Mouse (Mus musculus) right cerebral cortex, postnatal 14 days (tissue): ENCODE results near the gene Plekhg1.

Experiments
- DNase-seq: peaks from one replicate; pipeline ENCODE4 v3.0.0; 2022

Gene Plekhg1

DNA sequence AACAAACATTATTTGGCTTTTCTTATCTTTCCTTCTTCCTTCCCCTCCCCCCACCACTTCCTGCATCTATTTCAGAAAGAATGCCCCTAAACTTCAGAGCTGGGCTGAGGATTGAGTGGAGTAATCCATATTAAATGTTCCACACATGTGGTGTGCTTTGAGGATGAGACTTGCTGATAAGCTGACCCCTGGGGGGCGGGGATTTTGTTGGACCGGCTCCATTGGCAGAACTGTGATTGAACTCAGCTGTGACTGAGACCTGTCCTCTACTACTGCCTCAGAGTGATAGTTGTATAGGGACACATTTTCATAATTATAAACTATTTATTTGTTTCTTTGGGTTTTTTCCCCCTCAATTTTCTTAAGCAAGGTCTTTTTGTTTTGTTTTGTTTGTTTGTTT, 2.9 kb downstream of the Plekhg1 start:
- DNase-seq: no peak

DNA sequence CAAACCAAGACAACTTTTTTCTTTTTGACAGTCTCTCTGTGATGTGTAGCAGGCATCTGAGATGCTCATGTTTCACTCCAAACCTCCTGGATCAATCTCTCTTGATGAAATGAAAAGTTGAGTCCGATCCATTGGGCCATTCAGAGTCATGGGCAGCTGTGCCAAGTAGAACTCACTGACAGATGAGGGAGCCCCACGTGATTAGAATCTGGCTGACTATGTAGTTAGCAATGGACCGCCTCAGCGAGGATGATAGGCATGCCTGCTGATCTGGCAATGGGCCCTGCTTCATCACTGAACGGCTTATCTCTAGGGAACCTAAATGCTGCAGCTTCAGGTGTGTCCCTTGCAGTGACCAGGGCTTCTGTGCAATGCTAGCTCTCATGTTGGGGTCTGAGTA, 3.7 kb downstream of the Plekhg1 start:
- DNase-seq: no peak

DNA sequence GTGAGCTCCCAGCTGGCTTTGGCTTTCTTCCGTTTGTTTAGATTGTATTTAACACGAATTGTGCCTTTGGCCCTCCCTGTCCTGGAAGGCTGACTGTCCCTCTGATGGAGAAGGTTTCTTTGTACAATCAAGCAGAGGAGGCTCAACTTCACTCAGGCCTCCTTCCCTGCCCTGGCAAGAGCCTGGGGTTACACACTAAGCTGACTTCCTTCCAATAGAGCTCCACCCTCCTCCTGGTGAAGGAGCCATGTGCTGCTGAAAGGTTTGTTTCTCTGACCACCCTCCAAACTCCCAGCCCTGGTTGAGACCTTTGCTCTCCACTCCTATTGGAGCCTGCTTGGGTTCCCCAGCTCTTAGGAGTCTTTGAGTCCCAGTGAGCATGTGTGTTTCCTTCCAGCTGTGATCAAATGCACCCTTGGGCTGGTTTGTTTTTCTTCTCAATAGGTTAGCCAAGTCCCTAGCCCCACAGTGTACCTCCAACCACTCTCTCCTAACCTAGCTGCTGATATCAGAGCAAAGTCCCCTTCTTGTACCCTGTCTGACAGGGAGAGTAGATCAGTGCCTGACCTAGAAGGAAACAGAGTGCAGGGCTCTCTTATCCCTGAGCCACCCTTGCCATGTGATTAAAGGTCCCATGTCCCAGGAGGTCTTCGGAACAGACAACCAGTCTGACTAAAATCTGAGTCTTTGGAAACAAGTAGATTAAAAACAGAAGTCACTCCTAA, 6.8 kb downstream of the Plekhg1 start:
- DNase-seq: no peak

DNA sequence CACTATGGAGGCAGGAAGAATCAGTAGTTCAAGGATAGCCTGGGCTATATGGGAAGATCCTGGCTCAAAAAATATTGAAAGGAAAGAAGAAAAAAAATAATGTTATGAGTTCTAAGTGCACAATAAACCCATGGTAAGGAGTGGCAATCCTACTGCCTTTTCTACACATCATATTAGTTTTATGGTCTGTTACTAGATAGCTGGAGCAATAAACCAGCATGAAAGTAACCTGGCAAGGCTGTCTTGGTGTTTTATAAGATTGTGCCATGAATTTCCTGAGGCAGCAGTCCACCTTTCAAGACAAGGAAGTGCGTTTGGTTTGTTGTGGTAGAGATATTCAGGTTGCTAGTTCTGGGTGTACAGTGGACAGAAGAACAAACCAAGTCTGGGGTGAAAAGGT, 9.4 kb downstream of the Plekhg1 start:
- DNase-seq: no peak

DNA sequence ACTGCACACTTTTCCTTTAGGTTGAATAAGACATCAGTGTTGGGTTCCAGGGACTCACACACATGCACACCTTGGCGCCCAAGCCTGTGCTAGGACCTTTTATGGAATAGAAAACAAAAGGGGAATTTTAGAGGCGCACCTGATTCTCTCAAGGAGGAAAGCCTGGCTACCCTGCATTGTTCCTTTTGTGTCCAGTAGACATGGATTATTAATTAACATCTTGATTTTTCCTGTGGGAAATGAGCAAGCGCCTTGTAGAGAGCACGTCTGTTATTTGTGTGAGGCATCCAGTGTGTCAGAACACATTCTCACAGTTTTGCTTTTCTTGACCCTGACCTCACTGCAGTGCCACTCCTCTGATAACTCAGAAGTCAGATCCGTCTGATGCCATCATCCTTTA, 21.8 kb downstream of the Plekhg1 start:
- no peak for DNase-seq

DNA sequence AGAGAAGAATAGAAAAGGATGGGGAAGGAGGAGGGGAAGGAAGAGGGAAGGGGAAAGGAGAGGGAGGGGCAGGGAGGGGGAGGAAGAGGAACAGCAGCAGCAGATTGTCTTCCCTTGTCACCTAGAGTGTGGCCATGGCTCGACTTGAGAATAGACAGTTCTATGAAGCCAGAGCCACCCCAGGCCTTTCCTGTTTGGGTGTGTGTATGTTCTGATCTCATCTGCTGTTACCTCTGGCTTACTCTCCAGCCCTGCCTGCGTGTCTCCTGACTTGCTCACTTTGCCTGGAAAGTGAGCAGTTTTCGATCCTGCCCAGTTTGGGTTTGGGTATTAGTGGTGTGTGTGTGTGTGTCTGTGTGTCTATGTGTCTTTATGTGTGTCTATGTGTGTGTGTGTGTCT, 23.0 kb downstream of the Plekhg1 start:
- no peak for DNase-seq

DNA sequence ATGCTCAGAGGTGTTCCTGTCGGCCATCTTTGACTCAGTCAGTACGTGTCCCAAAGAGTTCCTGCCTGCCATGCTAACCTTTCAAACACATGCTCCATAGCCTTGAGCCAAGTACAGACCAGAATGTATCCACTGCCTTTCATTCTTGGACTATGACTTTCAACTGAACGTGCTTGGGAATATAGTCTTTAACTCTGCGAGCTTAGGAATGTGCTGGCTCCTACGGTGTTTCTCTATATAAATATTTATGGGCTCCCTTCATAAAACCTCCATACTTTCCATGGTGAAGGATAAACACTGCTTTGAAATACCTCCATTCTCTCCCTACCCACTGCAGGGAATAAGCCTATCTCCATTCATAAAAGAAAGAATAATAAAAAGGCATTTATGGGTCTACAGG, 29.0 kb downstream of the Plekhg1 start:
- no peak for DNase-seq

DNA sequence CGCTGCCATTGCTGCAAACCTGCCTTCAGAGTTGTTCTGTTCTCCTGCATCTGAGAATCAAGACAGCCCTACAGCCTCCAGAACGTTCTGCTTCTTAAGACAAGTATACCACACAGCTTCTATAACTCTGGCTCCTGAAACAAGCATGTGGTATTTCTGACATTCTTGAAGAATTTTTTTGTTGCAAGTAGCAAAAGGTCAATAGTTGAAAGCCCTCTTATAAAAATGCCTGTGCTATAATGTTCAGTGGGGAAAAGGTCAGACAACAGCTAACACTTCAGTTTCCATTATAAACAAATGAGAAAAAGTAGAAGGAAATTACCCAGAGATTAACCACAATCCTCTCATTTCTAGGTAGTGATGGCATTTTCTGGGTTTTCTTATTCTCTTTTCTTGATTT, 34.2 kb downstream of the Plekhg1 start:
- DNase-seq: no peak

DNA sequence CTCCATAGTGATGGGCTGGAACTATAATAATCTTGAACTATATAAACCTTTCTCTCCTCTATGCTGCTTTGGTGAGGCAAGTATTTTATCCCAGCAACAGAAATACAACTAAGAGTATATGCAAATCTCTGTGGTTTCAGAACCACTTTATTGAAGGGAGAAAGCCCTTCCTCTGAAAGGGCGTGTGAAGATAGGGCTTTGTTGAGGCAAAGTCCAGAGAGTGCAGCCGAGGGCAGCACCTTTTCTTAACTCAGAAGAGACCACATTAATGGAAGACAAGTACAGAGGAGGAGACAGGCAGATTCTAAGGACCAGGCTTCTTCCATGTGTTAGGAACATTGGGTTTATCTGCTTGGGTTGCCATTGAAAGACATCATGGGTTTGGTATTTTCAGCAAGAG, 36.6 kb downstream of the Plekhg1 start:
- no peak for DNase-seq

DNA sequence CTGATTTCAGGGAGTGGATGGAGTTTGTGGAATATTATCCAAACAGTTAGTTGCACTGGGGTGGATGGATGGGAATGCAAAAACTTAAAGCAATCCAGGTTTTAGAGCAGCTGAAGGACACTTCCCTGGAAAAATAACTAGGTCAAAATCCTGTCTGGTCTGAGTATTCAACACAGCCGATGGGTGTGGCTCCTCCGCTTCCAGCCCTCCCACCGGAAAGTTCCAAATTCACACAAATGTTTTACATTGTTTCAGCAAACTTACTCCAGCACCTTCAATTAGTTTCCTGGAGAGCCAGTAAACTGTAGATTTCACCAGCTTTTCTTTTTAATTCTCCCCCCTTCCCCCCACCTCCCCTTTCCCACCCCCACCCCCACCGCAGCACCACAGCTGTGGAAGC, 45.2 kb downstream of the Plekhg1 start:
- DNase-seq: no peak

DNA sequence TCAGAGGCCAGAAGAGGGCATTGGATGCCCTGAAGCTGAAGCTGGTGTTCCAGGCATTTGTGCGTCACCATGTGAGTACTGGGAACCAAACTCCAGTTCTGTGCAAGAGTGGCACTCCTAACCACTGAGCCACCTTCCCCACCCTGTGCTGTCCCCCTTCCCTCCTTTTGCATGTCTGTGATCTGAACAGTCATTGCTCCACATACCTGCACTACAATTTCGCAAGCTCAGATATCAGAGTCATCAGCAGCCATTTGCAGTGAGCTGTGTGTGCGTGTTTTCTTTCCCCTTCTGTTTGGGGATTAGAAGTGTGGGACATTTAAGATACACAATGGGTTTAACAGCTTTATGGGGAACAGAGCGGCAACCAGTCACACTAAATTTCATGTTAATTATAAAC, 46.4 kb downstream of the Plekhg1 start:
- DNase-seq: no peak

DNA sequence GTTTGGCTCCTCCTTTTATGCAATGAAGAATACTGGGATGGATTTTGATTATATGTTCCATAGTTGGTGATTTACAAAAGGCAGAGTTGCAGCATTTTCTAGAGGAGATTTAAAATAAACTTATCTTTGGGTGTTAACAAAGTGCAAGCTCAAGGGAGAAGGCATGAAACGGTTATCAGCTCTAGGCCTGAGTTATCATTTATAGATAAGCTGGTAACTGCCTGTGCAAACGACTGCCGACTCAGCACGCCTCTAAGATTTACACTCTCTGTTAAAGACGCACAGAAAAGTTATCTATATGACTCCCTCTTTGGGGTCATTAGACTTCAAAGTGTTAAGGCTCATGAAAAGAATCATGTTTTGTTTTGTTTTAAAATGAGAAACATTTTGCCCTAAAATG, 46.8 kb downstream of the Plekhg1 start:
- DNase-seq: no peak

DNA sequence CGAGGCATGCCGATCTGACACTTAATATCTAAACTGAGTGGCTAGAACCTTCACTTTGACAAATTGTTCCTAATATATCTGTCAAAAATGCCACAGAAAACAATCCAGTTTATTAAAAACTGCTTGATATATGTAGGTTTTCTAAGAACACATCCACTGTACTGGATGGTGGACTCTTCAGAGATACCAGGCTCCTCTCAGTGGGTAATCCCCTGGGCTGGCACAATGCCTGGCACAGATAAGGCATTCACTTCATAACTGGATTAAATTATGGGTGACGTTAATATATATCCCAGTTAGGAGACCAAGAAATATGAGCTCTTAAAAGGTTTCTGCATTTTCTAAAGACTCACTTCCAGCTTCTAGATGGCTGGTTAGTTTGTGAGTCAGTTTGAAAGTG, 53.7 kb downstream of the Plekhg1 start:
- DNase-seq: no peak

DNA sequence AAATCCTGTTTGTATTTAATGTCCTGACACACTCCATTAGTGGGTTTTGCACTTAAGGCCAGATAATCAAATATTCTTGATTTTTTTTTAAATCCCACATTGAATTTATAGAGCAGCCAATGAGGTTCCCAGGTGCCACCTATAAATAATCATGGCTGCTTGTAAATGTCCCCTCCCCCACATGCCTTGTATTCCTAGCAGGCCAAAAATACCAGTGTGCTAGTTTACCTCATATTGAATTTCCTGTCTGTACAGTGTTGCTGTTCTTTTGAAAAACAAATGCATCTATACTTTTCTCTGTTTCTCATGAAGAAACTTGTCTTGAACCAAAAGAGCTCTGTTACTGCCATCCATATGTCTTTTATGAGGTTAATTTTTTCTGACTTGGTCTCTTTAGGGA, 59.3 kb downstream of the Plekhg1 start:
- no peak for DNase-seq

DNA sequence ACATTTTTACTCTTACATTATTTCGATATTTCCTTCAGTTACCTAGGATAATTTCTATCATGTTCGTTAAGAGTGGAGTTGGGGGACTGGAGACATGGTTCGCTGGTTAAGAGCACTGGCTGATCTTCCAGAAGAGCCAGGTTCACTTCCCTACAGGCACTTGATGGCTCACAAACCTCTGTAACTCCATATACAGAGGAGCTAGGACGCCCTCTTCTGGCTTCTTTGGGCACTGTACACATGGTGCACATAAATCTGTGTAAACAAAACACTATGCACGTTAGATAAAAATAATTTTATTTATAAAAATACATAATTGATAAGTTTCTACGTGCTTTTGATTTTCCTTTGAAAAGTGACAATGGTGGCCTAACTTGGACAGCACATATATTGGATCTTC, 61.1 kb downstream of the Plekhg1 start:
- no peak for DNase-seq

DNA sequence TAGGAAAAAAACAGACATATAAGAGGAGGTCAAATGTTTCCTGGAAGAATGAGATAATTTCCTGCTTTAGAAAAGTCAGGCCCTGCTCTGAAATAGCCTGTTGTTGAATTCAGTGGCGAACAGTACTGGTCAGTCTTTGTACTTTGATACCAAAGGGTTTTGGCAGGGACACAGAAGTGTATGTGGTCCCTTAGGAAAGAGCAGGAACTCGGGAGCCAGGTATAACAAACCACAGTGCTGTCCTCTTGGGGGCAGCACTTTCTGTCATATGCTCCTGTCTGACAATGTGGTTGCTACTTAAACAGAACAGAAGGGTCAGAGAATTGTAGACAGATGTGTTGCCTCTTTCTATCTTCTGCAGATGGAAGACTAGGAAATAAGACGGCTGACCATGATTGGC, 65.2 kb downstream of the Plekhg1 start:
- DNase-seq: no peak

DNA sequence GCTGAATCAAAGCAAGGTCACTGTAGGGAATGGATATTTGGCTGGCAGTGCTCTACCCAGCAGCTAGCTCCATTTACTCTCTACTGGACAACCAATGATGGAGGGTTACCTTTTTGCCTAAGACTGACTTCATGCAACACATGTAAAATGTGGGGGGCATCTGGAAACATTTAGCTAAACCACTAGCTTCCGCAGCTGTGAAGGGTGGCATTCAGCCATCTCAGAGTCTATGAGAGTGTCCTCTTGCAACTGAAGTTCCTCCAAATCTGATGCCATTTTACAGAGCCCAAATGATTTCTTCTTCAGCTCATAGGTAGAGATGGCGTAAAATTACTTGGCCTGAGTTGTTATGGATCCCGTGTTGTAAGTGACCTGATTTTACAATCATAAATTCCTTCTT, 67.8 kb downstream of the Plekhg1 start:
- DNase-seq: no peak

DNA sequence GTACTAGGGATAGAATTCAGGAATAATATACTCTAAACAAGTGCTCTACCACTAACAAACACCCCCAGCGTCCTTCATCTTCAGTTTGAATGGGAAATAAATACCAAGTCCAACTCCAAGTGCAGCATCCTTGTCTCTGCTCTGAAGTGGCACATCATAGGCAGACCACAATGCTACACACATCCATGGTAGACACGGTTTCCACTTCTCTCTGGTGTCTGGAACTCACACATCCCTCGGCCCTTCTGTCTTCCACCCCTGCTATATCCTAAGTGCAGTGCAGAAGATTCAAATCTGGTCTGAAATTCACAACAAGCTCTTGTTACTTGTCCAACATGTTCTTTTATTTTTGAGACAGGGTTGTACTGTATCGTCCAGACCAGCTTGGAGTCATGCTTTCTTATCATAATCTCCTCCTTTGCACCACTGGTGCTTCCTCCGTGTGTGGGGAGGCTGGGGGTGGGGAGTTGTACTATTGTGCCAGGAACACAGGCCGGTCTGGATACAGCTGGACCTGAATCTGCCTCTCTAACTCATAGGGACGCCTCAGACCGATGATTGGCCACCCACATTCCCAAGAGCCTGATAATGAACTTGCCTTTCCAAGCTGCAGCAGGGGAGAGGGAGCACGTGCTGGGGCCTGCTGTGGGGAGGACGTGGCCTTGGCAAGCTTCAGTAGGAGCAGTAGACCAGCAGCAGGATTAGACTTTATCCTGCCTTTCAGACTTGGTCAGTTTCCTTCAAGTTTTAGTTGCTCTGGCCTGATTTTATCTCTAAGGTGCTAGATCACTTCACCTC, 70.5 kb downstream of the Plekhg1 start:
- DNase-seq: no peak

DNA sequence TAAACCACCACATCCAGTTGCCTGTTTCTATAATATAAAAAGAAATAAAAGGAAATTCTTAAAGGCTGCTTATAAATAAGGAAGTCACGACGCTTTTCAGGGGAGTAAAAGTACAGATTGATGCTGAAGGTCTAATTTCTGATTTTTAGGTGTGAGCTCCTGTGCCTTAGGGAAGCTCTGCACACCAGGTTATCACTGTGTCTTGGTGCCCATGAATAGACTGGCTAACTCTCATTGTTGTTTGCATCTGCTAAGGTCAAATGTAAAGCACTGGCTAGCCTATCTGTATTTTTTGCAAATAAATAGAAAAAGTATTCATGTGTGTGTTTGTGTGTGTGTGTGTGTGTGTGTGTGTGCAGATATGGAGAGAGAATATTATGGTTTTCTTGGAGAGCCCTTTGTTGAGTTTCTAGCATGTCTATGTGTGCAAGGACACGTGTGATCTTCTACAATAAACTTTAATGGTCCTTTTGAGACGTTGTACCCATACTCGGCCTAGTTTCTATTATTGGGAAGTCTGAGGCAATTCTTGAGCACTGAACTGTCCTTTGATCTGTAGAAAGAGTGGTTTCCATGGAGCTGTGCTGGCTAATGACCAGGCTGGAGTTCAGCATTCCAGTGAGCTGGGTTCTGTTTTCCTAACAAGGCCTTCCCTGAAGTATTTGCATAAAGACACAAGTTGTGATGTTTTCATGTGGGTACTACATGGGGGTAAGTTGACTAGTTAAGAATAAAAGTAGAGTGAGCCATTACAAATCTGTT, 79.0 kb downstream of the Plekhg1 start:
- no peak for DNase-seq

DNA sequence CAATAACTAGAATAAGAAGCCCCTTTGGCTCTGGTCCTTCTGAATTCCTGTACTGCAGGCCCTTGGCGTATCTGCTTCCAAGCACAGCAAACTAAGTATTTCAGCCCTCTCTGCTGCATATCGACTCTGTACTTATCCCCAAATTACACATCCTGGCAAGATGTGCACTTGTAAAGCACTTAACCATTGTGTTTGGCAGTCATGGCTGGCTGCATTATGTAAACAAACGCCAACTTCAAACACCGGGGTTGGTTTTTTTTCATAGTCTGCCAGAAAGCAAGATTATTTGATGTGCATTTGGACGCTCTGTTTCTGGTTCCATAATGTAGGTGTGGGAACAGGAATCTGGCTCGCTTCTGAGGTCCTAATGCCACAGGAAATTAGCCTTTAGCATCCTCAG, 83.7 kb downstream of the Plekhg1 start:
- no peak for DNase-seq

DNA sequence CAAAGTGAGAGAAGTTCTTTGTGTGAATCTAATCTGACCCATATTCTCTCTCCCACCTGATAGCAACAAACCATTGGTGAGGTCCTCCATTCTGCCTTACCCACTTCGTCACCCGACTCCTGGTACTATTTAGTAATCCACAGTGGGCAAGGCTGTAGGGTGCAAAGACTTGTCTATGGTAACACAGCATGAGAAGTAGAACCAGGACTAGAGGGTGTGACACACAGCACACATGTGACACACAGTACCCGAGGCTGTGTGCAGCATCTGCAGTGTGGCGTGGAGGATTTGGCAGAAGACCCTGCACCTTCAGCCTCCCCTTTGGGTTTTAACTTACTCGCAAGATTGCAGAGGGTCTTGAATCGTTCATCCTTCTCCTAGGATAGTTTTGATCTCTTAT, 85.9 kb downstream of the Plekhg1 start:
- DNase-seq: no peak

DNA sequence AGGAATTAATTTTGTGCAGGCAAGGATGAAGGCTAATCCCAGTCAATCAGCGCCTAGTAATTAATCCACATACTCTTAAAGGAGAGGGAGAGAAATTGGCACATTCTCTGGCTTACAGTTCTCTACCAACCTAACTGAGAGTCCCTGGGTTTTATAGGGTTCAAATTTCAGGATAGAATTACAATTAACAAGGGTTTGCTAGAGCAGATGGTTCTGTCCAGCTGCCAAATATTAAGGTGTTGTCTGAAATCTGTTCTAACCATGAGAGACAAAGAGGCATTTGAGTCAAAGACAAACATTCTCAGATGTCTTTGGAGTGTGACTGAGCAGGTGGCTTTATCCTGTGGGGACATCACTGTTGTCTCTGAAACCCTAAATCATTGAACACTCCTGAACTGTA, 87.2 kb downstream of the Plekhg1 start:
- DNase-seq: no peak

DNA sequence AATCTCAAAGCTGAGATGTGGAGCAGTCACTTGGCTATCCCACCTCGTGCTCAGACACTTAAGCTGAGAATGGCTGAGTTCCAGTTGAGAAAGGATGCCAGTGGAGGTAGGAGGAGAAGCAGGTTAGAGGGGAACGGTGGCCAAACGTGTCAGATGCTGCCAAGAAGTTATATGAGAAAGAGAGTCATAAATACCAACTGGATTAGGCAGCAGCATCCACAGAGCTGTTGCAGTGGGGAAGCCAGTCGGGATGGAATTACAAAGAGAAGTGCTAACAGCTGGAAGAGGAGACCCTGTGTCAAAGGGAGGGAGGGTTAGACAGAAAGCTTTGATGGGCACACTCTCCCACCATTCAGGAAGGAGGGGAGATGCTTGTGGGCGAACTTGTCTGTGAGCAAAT, 89.3 kb downstream of the Plekhg1 start:
- no peak for DNase-seq

DNA sequence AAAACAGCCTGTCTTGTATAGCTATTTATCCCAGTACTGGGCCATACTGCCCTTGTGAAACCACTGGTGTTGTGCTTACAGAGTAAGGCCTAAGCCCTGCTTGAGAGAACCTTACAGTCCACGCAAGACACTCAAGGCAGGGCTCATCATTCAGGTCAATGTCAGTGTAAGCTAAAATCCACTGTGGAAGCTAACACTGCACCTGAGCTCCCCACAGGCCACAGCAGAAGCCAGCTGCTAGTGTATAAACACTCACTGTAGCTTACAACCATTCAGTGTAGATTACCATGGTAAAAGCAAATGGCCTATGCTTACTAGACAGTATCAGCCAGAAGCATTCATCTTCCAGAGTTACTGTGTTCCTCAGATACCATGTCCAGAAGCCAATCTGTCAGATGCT, 90.5 kb downstream of the Plekhg1 start:
- no peak for DNase-seq
